Mouse (Mus musculus): ENCODE measurements around the gene Ccl26.
"Not testable (repeated sequence)": the region's sequence is repeated elsewhere in the genome, so short reads cannot be mapped to it uniquely, and the experiment has no call there.

The Ccl26 gene

DNA sequence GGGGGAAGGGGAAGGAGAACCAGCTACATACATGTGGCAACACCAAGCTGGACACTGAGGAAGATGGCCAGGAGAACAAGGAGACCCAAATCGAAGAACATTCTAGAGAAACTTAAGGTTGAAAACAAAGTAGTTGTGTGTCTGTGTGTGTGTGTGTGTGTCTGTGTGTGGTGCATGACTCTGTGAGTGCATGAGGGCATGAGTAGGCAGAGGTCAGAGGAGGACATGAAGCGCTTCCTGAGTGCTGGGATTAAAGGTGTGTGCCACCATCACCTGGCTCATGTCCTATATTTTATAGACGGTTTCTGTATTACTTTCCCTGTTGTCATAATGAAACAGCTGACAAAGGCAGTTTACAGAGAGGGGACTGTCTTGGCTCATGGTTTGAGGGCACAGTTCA is at the start of gene Ccl26:
Gene Ccl26 (minus strand): TSS at position 101 of the 400 bp plus-strand sequence.
- DNase-seq, result no peak

DNA sequence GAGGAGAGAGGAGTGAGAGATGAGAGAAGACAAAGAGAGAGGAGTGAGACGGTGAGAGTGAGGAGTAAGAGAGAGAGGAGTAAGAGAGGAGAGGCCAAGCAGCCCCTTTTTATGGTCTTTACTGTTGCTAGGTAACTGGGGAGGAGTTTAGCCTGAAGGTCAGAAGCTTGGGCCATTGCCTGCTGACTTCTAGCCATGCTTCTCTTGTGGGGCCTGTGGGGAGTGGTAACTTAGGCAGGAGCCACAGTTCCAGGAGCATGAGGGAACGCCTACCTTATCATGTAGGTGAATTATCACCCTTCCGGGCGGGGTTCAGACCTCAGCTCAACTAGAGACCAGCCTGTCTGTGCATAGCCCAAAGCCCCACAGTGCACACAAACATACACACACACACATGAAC is 46.4 kb upstream of the Ccl26 start:
- no peak for DNase-seq

DNA sequence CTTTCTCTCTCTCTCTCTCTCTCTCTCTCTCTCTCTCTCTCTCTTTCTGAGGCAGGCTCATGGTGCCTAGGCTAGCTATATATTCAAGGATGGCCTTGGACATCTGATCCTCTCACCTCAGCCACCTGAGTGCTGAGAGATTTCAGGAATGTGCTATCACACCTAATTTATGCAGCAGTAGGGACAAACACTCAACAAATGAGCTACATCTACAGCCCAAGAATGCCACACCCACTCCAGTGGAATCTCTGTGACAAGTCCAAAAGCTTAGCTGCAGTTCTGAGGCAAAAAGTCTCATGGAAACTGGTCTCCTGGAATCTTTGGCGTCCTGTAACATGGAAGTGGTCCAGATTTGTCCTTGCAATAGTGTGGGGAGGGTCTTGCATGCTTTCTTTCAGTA is 44.2 kb upstream of the Ccl26 start:
- DNase-seq, result no peak

DNA sequence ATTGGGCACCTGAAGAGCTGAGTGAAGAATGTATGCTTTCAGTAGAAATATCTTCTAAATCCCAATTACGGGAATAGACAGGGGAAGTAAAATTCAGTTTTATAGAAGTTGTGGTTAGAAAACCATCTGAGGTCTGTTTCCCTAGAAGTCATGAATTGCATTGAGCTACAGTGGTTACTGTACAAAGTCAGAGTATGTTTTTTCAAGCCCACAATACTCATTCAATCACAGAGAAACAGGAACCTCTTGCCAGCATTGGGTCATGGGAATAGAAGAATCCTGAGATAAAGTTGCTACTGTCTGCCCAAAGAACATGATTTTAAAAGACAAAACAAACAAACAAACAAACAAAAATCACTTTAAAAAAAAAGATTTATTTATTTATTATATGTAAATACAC is 43.3 kb upstream of the Ccl26 start:
- not testable (repeated sequence) for DNase-seq

GRCm38 (mm10) chr5:135604643-135605042 is 41.3 kb upstream of the Ccl26 start:
- DNase-seq, result not testable (repeated sequence)

DNA sequence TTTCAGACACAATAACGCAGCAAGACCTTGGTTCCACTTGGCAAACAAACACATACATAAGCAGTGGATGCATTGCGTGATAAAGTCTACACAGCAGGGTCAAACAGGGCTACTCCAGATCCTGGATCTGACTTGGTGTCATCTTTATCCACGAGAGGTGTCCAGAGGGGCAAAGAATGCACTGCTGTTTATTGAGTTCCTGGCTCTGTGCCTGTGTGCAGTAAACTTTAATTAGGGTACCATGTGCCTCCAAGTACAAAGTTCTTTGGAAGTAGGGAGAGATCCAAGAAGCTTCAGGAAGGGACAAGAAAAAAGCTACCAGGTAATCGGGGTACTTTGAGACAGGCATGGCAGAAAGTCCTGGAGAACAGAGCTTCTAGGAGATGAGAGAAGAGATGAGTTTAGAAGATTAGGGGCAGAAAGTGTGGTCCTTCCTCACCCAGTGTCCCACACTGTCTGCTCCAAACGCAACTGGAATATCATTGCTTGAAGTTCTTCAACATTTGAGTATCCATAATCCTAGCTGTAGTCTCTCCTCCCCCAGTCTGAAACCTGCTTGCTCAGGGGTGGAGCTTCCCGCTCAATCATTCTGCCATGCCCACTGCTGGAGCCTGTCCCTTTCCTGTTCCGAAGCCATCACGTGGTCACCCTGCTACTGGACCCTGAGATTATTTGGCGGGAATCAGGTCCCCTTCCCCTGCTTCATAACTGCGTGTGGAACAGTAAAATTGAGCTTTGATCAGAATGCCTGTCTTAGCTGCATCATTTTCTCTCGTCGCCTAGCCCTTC is 26.8 kb upstream of the Ccl26 start:
- no peak for DNase-seq

DNA sequence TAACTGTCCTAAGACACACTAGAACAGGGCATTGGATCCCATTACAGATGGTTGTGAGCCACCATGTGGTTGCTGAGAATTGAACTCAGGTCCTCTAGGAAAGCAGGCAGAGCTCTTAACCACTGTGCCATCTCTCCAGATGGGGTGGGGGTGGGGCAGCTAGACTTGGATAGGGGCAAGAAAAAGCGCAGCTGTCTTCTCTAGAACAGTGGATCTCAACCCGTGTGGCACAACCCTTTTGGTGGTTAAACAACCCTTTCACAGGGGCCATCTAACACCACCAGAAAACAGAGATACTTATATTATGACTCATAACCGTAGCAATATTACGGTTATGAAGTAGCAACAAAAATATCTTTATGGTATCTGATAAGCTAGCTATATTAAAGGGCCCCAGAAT is 24.4 kb upstream of the Ccl26 start:
- DNase-seq, result no peak

DNA sequence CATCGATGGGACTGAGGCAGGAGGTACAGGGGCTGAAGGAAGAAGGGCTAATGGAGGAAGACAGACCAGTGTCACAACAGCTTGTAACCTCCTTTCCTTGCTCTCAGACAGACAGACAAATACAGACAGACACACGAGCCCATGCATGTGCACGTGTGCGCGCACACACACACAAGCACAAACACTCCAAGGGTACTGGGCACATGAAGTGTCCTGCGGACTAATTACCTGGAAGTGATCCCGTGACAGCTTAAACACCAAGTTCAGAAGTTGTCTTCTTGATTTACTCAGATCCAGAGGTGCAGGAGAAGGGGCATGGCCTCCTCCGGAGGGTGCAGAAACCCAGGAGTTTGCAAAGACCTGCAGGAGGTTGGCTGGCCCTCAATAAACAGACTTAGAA is 22.3 kb upstream of the Ccl26 start:
- no peak for DNase-seq

DNA sequence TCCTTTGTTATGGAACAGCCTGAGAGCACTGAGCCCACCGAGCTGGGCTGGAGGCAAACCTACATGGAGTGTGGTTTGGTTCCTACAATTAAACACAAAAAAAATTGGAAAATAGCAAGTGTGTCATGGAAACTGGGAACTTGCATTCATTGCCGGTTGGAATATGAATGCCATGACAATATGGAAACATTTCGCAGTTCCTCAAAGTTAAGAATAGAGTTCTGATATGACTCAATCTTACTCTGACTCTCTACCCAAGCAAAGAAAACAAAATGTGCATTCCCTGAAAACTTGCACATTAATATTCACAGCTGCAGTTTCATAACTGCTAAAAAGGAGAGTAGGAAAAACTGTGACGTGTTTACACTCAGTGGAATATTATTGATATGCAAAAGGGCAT is 19.0 kb upstream of the Ccl26 start:
- DNase-seq, result no peak

DNA sequence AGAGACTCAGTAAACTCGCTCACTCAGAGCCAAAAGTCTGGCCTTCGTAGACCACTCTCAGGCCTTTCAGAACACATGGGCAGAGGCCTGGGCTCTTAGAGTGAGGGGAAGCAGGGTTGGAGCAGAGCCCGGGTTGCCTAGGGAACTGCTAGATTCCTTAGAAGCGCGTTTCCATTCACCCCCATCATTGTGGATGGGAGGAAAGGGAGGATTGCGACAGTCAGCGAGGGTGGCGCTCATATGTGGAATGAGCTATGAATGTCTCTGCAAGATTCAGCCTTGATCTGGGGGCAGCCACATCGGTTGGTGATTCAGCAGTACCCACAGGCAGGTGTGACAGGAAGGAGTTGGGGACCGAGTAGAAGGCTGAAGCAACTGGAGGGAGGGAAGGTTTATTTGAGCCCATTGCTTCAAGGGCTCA is 16.0 kb upstream of the Ccl26 start:
- DNase-seq, result no peak

GRCm38 (mm10) chr5:135576055-135576454 is 12.7 kb upstream of the Ccl26 start:
- no peak for DNase-seq

- peak; percentile 7 to 12 for DNase-seq
These were observed 9.6 kb upstream of the Ccl26 start, which contains the start of gene Ccl24 for GRCm38 (mm10) chr5:135573006-135573405. Gene Ccl24 (minus strand): TSS chr5:135573049.

GRCm38 (mm10) chr5:135568698-135569097 is 5.3 kb upstream of the Ccl26 start:
- no peak for DNase-seq

DNA sequence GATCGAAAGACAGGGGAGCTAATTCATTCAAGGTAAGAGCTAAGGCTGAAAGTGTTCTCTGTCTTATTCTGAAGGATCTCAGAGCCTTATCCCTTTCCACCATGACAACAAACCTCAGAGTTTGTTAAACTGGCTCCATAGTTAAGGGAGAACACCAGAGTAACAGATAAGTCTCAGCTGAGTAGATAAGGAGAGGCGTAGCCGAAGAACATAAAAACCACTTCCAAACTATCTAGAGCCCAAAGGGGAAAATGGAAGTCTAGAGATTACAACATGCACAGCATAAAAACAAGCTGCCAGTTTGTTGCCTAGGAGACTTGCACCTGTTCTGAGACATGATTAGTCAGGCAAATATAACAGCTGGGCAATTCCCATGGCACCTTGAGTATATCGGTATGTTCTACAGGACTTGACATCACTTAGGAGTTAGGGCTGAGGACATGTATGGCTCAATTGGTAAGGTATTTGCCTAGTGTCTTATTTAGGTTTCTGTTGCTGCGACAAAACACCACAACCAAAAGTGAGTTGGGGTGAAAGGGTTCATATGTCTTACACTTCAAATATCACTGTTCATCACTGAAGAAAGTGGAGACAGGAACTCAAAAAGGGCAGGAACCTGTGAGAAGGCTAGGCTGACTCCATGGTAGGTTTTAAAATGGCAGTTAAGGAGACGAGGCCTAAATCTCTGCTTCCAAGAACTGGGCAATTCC is 4.3 kb upstream of the Ccl26 start:
- no peak for DNase-seq

GRCm38 (mm10) chr5:135557671-135558070 is 5.7 kb downstream of the Ccl26 start:
- no peak for DNase-seq

DNA sequence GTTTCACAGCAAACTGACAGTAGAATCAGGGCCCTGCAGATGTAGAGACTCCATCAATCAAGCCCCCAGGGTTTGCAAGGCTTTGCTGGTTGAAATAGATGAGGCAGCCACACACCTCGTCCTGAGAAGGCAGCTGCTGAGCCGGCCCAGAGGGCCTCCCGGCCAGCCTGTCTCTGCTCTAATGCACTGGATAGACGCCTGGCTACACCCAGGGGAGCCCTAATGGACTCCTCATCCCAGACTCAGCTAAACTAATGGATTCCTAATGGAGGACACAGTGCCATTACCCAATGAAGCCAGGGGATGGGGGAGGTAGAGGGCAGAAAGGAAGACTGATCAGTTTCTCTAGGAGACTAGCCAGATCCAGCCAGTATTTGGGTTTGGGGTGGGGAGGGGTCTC is 6.3 kb downstream of the Ccl26 start:
- no peak for DNase-seq

- no peak for DNase-seq
These were observed 7.1 kb downstream of the Ccl26 start for GRCm38 (mm10) chr5:135556259-135556658.

DNA sequence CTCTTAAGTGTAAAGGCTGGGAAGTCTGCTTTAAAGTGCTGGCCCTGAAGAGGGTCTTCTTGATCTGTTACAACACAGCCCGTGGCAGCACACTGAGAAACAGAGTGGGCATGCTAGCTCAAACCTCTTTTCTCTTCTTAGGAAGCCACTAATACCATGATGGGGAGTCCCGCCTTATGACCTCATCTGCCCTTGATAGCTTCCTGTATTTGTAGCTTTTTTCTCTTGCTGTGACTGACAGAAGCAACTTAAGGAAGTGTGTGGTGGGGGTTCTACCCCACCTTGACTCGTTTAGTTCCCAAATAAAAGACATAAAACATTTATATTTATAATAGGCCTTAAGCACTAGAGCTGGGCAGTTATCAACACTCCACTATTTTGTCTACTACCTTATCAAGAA is 11.8 kb downstream of the Ccl26 start:
- DNase-seq, result no peak

DNA sequence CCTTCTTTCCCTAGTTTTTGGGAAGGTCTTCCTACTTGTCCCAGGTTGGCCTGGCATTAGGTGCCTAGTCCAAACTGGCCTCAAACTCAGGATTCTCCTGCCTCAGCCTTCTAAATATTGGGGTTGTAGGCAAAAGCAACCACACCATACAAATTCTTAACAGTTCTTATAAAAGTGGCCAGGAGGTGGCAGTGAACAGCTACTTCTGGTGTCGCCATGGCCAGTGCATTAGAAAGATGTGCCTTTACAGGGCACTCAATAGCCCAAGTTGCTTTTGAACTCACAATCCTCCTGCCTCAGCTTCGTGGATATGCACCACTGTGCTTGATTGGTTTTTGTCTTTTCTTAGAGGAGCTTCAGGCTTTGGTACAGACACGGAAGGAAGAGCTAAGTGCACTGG is 12.5 kb downstream of the Ccl26 start:
- no peak for DNase-seq

DNA sequence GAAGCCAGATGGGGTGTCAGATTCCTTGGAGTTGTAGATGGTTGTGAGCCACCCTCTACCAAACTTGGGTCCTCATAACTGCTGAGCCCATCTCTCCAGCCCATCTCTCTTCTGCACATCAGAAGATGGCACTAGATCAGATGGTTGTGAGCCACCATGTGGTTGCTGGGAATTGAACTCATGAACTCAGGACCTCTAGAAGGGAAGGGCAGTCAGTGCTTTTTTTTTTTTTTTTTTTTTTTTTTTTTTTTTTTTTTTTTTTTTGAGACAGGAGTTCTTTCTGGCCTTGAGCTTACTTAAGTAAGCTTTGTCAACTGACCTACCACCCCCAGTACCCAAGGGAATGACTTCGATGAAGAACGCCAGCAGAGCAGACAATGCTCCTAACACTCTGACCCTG is 15.4 kb downstream of the Ccl26 start:
- no peak for DNase-seq

GRCm38 (mm10) chr5:135544865-135545797 is 18.2 kb downstream of the Ccl26 start, which contains the start of gene Hip1:
Gene Hip1 (minus strand): TSS chr5:135545120.
- peak; percentile 100 for DNase-seq

DNA sequence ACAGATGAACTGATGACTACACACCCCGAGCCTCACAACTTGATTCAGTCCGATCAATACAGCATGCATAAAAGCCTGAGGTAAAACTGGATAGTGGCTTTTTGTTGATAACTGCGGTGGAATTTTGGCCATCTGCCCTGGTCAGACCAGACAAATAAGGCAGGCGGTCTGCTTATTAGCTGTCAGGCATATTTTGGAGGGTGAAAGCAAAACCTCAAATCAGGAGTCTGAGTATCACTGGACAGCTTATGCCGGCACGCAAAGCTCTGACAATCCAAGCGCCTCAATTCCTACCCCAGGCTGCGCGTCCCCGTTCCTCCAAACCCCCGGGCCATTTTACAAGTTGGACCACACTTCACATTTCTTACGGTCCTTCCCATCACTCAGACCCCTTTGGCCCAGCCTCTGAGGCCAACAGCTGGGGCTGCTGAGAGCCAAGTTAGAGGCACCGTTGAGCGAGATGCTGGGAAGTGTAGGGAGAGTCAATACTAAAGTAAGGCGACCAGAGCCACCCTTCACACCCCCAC is 19.3 kb downstream of the Ccl26 start:
- DNase-seq, result peak; percentile 50 to 58

DNA sequence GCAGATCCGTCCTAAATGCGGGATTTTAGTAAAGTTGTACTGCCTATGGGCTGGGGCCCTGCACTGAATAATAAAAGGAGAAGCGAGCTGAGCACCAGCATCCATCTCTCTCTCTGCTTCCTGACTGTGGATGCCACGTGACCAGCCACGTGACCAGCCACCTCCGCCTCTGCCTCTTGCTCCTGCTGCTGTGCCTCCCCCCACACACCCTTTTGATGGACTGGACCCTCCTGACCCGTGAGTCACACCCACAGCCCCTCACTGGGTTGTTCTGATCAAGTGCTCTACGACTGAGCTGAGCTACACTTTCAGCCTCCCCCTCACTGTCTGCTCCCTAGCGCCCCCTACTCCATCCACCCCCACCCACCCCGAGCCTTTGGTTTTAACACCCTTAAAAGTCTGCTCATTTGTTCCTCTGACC is 25.6 kb downstream of the Ccl26 start:
- no peak for DNase-seq

Measured in lung, adult 18-20 months (tissue).